Mouse (Mus musculus) heart, embryonic 14.5 days (tissue): ENCODE results near the gene Ceacam5. TPM values are rescaled to one million over a fixed set of nuclear protein-coding genes. Genes with fewer than 3 reads are reported as not detected.

Experiments used
- ATAC-seq: fragments of 200-750 bp; cut with Nextera tagmentation; 2 replicates; pipeline ENCODE4 v1.8.0; 2017; ENCODE audit warnings: low read depth, moderate TSS enrichment; ENCODE audit not compliant: insufficient number of reproducible peaks, insufficient read depth, low FRiP score
- H3K27ac ChIP-seq, 2 experiments: fragments of 200-500 bp in 1 of 2; fragments of 300-500 bp in 1 of 2; sonication (generic) in 1 of 2; replicated peaks in 1 of 2; 2 replicates each; pipeline ENCODE4 v1.5.1; 2012 to 2014; ENCODE audit warnings: low read depth in 2 of 2, low read length in 2 of 2, control low read depth in 1 of 2, mild to moderate bottlenecking in 1 of 2, mixed read lengths in 1 of 2; ENCODE audit not compliant: control insufficient read depth in 1 of 2, insufficient read depth in 1 of 2
- H3K27me3 ChIP-seq: fragments of 300-500 bp; sonication (generic); 2 replicates; pipeline ENCODE4 v1.6.1; 2014; ENCODE audit warnings: mild to moderate bottlenecking, low read length, control low read depth; ENCODE audit not compliant: control insufficient read depth, insufficient read depth
- H3K36me3 ChIP-seq: fragments of 300-500 bp; sonication (generic); 2 replicates; pipeline ENCODE4 v1.6.1; 2014; ENCODE audit warnings: mild to moderate bottlenecking, control low read depth, low read length, mixed read lengths; ENCODE audit not compliant: control insufficient read depth, insufficient read depth
- H3K4me1 ChIP-seq, 2 experiments: fragments of 200-500 bp in 1 of 2; fragments of 300-500 bp in 1 of 2; sonication (generic) in 1 of 2; 2 replicates each; pipeline ENCODE4 v1.6.1; 2012 to 2014; ENCODE audit warnings: low read length in 2 of 2, control low read depth in 1 of 2, mixed read lengths in 1 of 2; ENCODE audit not compliant: control insufficient read depth in 2 of 2, insufficient read depth in 2 of 2
- H3K4me2 ChIP-seq: fragments of 300-500 bp; sonication (generic); 2 replicates; pipeline ENCODE4 v1.6.1; 2014; ENCODE audit warnings: mild to moderate bottlenecking, low read length
- H3K4me3 ChIP-seq, 2 experiments: fragments of 200-500 bp in 1 of 2; fragments of 300-500 bp in 1 of 2; sonication (generic) in 1 of 2; 2 replicates each; pipeline ENCODE4 v1.5.1; 2012 to 2014; ENCODE audit warnings: low read length in 2 of 2, mild to moderate bottlenecking in 2 of 2, control low read depth in 1 of 2, low read depth in 1 of 2, moderate library complexity in 1 of 2; ENCODE audit not compliant: control insufficient read depth in 1 of 2, insufficient read depth in 1 of 2
- H3K9ac ChIP-seq: fragments of 300-500 bp; sonication (generic); 2 replicates; pipeline ENCODE4 v1.6.1; 2014; ENCODE audit warnings: mild to moderate bottlenecking, low read length
- H3K9me3 ChIP-seq: fragments of 300-500 bp; sonication (generic); 2 replicates; pipeline ENCODE4 v1.6.1; 2016; ENCODE audit warnings: low read length, control low read depth; ENCODE audit not compliant: control insufficient read depth
- WGBS: fragments of 180-500 bp; shearing (Covaris S2); extraction: QIAGEN DNeasy Blood & Tissue Kit; methylation state at CpG from one replicate; pipeline ENCODE4 v1.1.7; 2014; 5-methylcytosine and 5-hydroxymethylcytosine counted together
- polyA plus RNA-seq: library from polyadenylated mRNA; unstranded; fragments of >200 nt; fragmentation: Nextera tagmentation; extraction: Ambion mirVana; gene quantifications from 2 replicates; pipeline ENCODE4 v1.2.1, GENCODE M21; 2014

The Ceacam5 gene
- not detected in 2 replicates for polyA plus RNA-seq

DNA sequence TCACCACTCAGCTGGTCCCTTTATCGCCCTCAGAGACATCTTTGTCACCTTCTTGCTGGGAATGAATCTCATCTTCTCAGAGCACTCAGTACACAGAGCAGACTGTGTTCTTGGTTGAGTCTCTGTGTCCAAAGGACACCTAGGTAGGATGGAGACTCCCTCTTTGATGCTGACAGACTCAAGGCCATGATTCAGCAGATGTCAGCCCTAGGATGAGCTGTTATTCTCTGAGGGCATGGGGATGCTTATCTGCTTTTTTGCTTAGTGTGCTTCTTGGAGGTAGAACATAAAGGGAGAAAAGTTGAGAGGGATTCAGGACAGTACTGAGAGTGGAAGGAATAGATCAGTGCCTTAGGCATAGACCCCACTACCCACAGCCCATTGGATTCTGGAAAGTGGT is at the start of gene Ceacam5:
Gene Ceacam5, plus strand, starts transcription at position 301 of the 400 bp plus-strand sequence.
- ATAC-seq: no peak

More for the DNA sequence above, at the start of gene Ceacam5:
- 43% methylated on average over 1 of the region's 1 CpGs for WGBS
- peaks cover 54% of the 10 kb centered on the region for H3K9me3 ChIP-seq
- H3K27ac ChIP-seq: no peak within 1 kb of the TSS
- no peaks in the 10 kb centered on the region for H3K27me3 ChIP-seq
- H3K4me1 ChIP-seq: no peaks in the 10 kb centered on the region
- no peaks in the 10 kb centered on the region for H3K36me3 ChIP-seq
- H3K4me3 ChIP-seq: no peak within 1 kb of the TSS
- H3K4me2 ChIP-seq: no peak within 1 kb of the TSS
- H3K9ac ChIP-seq: no peak within 1 kb of the TSS

Other genes starting within 250 kb of the Ceacam5 start
- gene Ceacam14, start 99.4 kb downstream of the Ceacam5 start, polyA plus RNA-seq: not detected in 2 replicates
- not detected in 2 replicates for gene Gm5155, start 158.5 kb downstream of the Ceacam5 start, polyA plus RNA-seq